Mouse (Mus musculus) heart, postnatal 0 days (tissue): ENCODE data around the gene Gm44579. TPM values are rescaled to one million over a fixed set of nuclear protein-coding genes. Genes with fewer than 3 reads are reported as not detected.

Experiments used
- ATAC-seq: fragments of 200-750 bp; cut with Nextera tagmentation; 2 replicates; pipeline ENCODE4 v1.8.0; 2017; ENCODE audit warnings: low read depth, moderate number of reproducible peaks, moderate library complexity; ENCODE audit not compliant: insufficient read depth
- DNase-seq: peaks from one replicate; pipeline ENCODE4 v3.0.0-alpha.2; 2016; ENCODE audit warnings: low spot score
- H3K27ac ChIP-seq: fragments of 300-500 bp; sonication (generic); 2 replicates; pipeline ENCODE4 v1.5.1; 2014; ENCODE audit warnings: low read depth, mild to moderate bottlenecking
- H3K27me3 ChIP-seq: fragments of 300-500 bp; sonication (generic); 2 replicates; pipeline ENCODE4 v1.6.1; 2014; ENCODE audit warnings: low read length, mixed read lengths; ENCODE audit not compliant: control insufficient read depth, insufficient read depth
- H3K36me3 ChIP-seq: fragments of 300-500 bp; sonication (generic); replicated peaks from 2 replicates; pipeline ENCODE4 v1.6.1; 2014; ENCODE audit warnings: low read length, mixed read lengths; ENCODE audit not compliant: control insufficient read depth, insufficient read depth
- H3K4me1 ChIP-seq: fragments of 300-500 bp; sonication (generic); 2 replicates; pipeline ENCODE4 v1.6.1; 2014; ENCODE audit warnings: antibody characterized with exemption; ENCODE audit not compliant: control insufficient read depth, insufficient read depth
- H3K4me2 ChIP-seq: fragments of 300-500 bp; sonication (generic); 2 replicates; pipeline ENCODE4 v1.6.1; 2014; ENCODE audit warnings: low read depth, mild to moderate bottlenecking, low read length, moderate library complexity
- H3K4me3 ChIP-seq: fragments of 300-500 bp; sonication (generic); 2 replicates; pipeline ENCODE4 v1.5.1; 2014; ENCODE audit warnings: low read depth, low read length
- H3K9ac ChIP-seq: fragments of 300-500 bp; sonication (generic); replicated peaks from 2 replicates; pipeline ENCODE4 v1.6.1; 2014; ENCODE audit warnings: low read depth, low read length, mixed read lengths
- H3K9me3 ChIP-seq: fragments of 300-500 bp; sonication (generic); replicated peaks from 2 replicates; pipeline ENCODE4 v1.6.1; 2016; ENCODE audit warnings: low read length; ENCODE audit not compliant: control insufficient read depth
- CTCF ChIP-seq: IDR thresholded peaks from 2 replicates; pipeline ENCODE4 v1.5.1; 2016; ENCODE audit warnings: antibody characterized with exemption, control low read depth, low read depth
- EP300 ChIP-seq: IDR thresholded peaks from 2 replicates; pipeline ENCODE4 v1.6.1; 2016; ENCODE audit warnings: antibody characterized with exemption, low read depth
- WGBS: fragments of 180-500 bp; shearing (Covaris S2); extraction: QIAGEN DNeasy Blood & Tissue Kit; methylation state at CpG from one replicate; pipeline ENCODE4 v1.1.7; 2014; 5-methylcytosine and 5-hydroxymethylcytosine counted together
- polyA plus RNA-seq: library from polyadenylated mRNA; unstranded; fragments of >200 nt; fragmentation: Nextera tagmentation; extraction: Ambion mirVana; gene quantifications from 2 replicates; pipeline ENCODE4 v1.2.1, GENCODE M21; 2015
- total RNA-seq: library from RNA; depleted of rRNA; stranded (reverse); fragments of >200 nt; gene quantifications from 2 replicates; pipeline ENCODE4 v1.2.3, GENCODE M21; 2014; ENCODE audit warnings: low replicate concordance

Gene Gm44579
- total and polyA plus RNA-seq, 2 experiments from 2014 or later, result not detected

- WGBS, result 72% methylated on average over 7 of the region's 7 CpGs
- TF ChIP-seq CTCF (no peak), EP300 (no peak)
Observed at GRCm38 (mm10) chr15:98226096-98226495, 5.3 kb upstream of the Gm44579 start.

GRCm38 (mm10) chr15:98225610-98226009, 4.8 kb upstream of the Gm44579 start:
- no peak for DNase-seq
- no peak overlapping the region for H3K4me2 ChIP-seq
- H3K27ac ChIP-seq, result no peak overlapping the region
- no peaks in the 10 kb centered on the region for H3K36me3 ChIP-seq
- H3K4me1 ChIP-seq, result no peaks in the 10 kb centered on the region
- WGBS, result 50% methylated on average over 16 of the region's 16 CpGs
- H3K9me3 ChIP-seq, result no peaks in the 10 kb centered on the region
- H3K27me3 ChIP-seq, result no peaks in the 10 kb centered on the region
- no peak for ATAC-seq
- no peak overlapping the region for H3K9ac ChIP-seq
- TF ChIP-seq EP300 (no peak), CTCF (no peak)
- no peak overlapping the region for H3K4me3 ChIP-seq

More at GRCm38 (mm10) chr15:98226096-98226495, 5.3 kb upstream of the Gm44579 start:
- ATAC-seq, result no peak
- Histone ChIP-seq H3K4me3 (no peak overlapping the region), H3K9me3 (no peaks in the 10 kb centered on the region), H3K27ac (no peak overlapping the region), H3K27me3 (no peaks in the 10 kb centered on the region), H3K36me3 (no peaks in the 10 kb centered on the region), H3K9ac (no peak overlapping the region), H3K4me2 (no peak overlapping the region), H3K4me1 (no peaks in the 10 kb centered on the region)
- DNase-seq, result no peak

GRCm38 (mm10) chr15:98222377-98222776, 1.6 kb upstream of the Gm44579 start:
- Histone ChIP-seq H3K36me3 (no peaks in the 10 kb centered on the region), H3K9ac (no peak overlapping the region), H3K27me3 (no peaks in the 10 kb centered on the region), H3K4me2 (no peak overlapping the region), H3K27ac (no peak overlapping the region), H3K4me3 (no peak overlapping the region), H3K9me3 (no peaks in the 10 kb centered on the region), H3K4me1 (no peaks in the 10 kb centered on the region)
- ATAC-seq (no peak), DNase-seq (no peak)
- no peak for TF ChIP-seq CTCF
- TF ChIP-seq EP300, result no peak

- Histone ChIP-seq H3K4me2 (no peak overlapping the region), H3K4me3 (no peak overlapping the region), H3K36me3 (no peaks in the 10 kb centered on the region), H3K27ac (no peak overlapping the region), H3K27me3 (no peaks in the 10 kb centered on the region), H3K9ac (no peak overlapping the region), H3K4me1 (0 out of 2 replicates have a peak, but pooled peaks cover 10% of the 10 kb centered on the region), H3K9me3 (no peaks in the 10 kb centered on the region)
- DNase-seq (no peak), ATAC-seq (no peak)
- 48% methylated on average over 5 of the region's 5 CpGs for WGBS
- TF ChIP-seq EP300, result no peak
- no peak for TF ChIP-seq CTCF
Observed at GRCm38 (mm10) chr15:98214130-98214529, 6.6 kb downstream of the Gm44579 start.

- ATAC-seq (no peak), DNase-seq (no peak)
- 71% methylated on average over 5 of the region's 5 CpGs for WGBS
- Histone ChIP-seq H3K9me3 (no peaks in the 10 kb centered on the region), H3K27ac (no peak overlapping the region), H3K27me3 (no peaks in the 10 kb centered on the region), H3K4me1 (0 out of 2 replicates have a peak, but pooled peaks cover 10% of the 10 kb centered on the region), H3K4me3 (no peak overlapping the region), H3K4me2 (no peak overlapping the region), H3K9ac (no peak overlapping the region), H3K36me3 (no peaks in the 10 kb centered on the region)
- TF ChIP-seq EP300 (no peak), CTCF (no peak)
Observed at GRCm38 (mm10) chr15:98213336-98213870, 7.4 kb downstream of the Gm44579 start.

- no peak overlapping the region for H3K4me3 ChIP-seq
- H3K27me3 ChIP-seq, result no peaks in the 10 kb centered on the region
- H3K36me3 ChIP-seq, result no peaks in the 10 kb centered on the region
- no peak overlapping the region for H3K27ac ChIP-seq
- no peaks in the 10 kb centered on the region for H3K9me3 ChIP-seq
- H3K9ac ChIP-seq, result no peak overlapping the region
- 0 out of 2 replicates have a peak, but pooled peaks cover 10% of the 10 kb centered on the region for H3K4me1 ChIP-seq
- no peak for DNase-seq
- ATAC-seq, result no peak
- no peak overlapping the region for H3K4me2 ChIP-seq
- TF ChIP-seq EP300, result no peak
- TF ChIP-seq CTCF, result no peak
- WGBS, result 72% methylated on average over 7 of the region's 7 CpGs
Observed at GRCm38 (mm10) chr15:98209676-98210075, 11.1 kb downstream of the Gm44579 start.
